Mouse (Mus musculus) gastrocnemius, adult 2 months (tissue): ENCODE results near the gene Cd5. TPM values are rescaled to one million over a fixed set of nuclear protein-coding genes. Genes with fewer than 3 reads are reported as not detected.

Experiments
- DNase-seq: peaks from one replicate; pipeline ENCODE4 v3.0.0; 2022
- H3K27ac ChIP-seq: fragments of 200-600 bp; 2 replicates; pipeline ENCODE4 v1.8.1; 2022; ENCODE audit warnings: mild to moderate bottlenecking
- H3K4me3 ChIP-seq: fragments of 200-600 bp; 2 replicates; pipeline ENCODE4 v1.8.1; 2022; ENCODE audit warnings: mild to moderate bottlenecking, moderate library complexity
- CTCF ChIP-seq: fragments of 200-600 bp; IDR thresholded peaks from 2 replicates; pipeline ENCODE4 v1.8.1; 2022; ENCODE audit warnings: antibody characterized with exemption, mild to moderate bottlenecking, moderate library complexity
- intact Hi-C: fragments of 180-260 bp; cut with DNase I; formaldehyde crosslinking; loops from one replicate; pipeline ENCODE4 v1.15.1; 2025
- long read RNA-seq, 2 experiments: library from polyadenylated mRNA; stranded (forward); transcript quantifications; one replicate each; pipeline ENCODE4 v2.0.0; 2021
- total RNA-seq, 2 experiments: library from RNA; stranded (reverse); gene quantifications; 2 replicates each; pipeline ENCODE4 v1.2.3; 2021

Cd5 gene
- not detected for total RNA-seq
- long read RNA-seq, experiment 1: 0 reads
- long read RNA-seq, experiment 2: 0 reads

DNA sequence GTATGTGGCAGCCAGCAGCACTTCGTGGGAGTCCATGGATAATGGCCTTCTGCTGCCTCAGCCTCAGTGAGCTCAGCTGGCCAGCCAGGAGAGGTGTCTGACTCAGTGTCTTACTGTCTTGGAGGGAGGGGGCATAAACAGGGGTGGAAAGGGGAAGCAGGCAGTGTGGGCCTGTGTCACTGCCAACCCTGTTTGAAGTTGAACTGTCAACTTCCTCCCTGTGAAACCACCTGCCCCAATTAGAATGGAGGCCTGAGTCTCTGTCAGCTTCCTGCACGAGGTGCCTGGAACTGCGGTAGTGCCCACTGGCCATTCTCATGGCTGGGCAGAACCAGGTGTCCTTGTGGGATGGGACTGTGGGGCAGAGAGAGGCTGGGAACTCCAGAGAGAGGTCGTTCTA, at the start of gene Cd5:
Gene Cd5 (minus strand): TSS at position 192 of the 400 bp plus-strand sequence.
- no peak within 1 kb of the TSS for H3K4me3 ChIP-seq

DNA sequence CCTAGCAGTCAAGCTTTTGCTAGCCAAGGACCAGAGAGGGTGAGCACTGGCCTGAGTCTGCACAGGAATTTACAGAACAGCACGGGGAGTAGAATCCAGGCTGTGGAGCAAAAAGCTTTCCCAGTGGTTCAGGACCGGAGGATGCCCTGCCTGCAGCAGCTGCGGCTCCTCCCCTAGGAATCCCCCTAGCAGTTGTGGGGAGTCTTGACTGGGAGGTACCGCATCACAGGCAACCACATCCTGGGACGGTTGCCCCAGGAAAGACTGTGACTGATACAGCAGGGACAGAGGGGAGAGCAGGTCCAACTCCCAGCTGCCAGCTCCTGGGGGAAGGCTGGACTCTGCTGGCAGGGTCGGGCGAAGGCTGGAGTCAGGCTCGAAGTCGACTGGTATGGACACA, 49.4 kb upstream of the Cd5 start:
- Histone ChIP-seq H3K27ac (peak overlapping the region; percentile 16; the same call in 1 of the 2 replicates), H3K4me3 (no peak overlapping the region)
- no peak for TF ChIP-seq CTCF
- intact Hi-C loops: loop anchor here (5.0 kb wide), 1 partner anchor 89 kb away; no protein-coding TSS in a partner anchor
- no peak for DNase-seq

More for the DNA sequence above, at the start of gene Cd5:
- intact Hi-C loops: no loop called here
- no peak for DNase-seq
- H3K27ac ChIP-seq: no peak within 1 kb of the TSS
- no peak for TF ChIP-seq CTCF

DNA sequence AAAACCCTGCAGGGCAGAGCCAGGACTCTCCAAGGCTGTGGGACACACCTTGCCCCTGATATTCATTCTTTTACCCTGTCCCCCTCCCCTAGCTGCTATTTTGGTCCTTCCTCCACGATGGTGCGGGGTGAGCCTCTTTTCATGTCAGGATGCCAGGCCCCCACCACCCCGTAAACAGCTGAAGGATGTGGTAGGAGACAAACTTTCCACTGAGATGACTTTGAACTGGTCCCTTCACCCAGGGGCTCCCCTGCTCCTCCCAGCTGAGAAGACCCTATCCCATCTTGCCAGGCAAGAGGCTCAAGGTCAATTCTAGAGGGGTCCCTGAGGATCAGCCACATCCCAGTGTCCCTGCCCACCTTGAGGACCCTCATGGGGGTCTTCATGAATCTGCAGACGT, 48.6 kb upstream of the Cd5 start:
- H3K4me3 ChIP-seq: no peak overlapping the region
- H3K27ac ChIP-seq: peak overlapping the region; percentile 84
- TF ChIP-seq CTCF: no peak
- intact Hi-C loops: loop anchor here (5.0 kb wide), 1 partner anchor 90 kb away; no protein-coding TSS in a partner anchor
- DNase-seq: no peak

DNA sequence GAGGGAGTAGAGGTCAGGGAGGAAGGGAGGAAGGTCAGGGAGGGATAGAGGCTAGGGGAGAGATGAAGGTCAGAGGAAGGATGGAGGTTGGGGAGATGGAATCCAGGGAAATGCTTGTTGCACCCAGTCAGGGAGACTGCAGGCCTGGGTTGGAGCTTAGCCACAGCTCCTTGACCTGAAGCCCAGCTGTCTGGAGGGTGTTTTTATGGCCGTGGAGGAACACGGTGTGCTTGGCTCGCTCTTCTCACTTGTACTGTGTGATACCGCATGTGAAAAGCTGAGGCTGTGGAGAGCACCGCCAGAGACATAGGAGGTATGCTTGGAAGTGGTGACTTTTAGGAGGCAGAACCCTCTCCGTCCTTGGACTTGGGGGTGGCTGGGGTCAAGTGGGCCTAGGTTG, 48.0 kb upstream of the Cd5 start:
- Histone ChIP-seq H3K4me3 (no peak overlapping the region), H3K27ac (peak overlapping the region; percentile 84)
- no peak for TF ChIP-seq CTCF
- DNase-seq: peak; percentile 89
- intact Hi-C loops: loop anchor here (5.0 kb wide), 1 partner anchor 91 kb away; no protein-coding TSS in a partner anchor

DNA sequence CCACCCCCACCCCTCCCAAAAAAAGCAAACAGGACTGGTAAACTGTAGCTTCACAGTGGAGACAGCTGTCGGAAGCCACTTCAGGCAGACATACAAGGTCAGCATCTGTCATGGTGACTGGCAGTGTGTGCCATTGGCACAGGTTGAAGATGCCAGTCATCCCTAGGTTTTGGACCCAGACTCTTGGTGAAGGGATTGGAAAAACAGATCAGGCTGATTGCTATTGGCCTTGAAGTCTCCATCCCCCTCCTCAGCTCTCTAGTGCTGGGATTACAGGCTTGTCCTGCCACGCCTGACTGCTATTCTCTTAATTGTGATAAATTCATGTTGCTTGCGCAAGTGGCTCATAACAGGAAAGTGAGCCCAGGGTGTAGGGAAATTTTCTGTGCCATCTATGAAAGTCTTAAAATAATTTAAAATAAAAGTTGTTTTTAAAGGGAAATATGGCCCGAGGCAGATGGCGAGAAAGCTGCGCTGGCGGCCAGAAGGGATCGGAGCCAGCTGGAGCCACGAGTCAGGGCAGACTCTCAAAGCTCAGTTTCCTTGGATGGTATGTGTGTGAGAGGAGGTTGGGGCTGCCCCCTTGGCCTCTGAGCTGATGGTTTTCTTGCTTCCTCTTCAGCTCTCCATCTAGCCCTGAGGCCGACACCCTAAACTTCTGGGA, 46.1 kb upstream of the Cd5 start:
- Histone ChIP-seq H3K27ac (peak overlapping the region; percentile 68), H3K4me3 (no peak overlapping the region)
- intact Hi-C loops: loop anchor here (5.0 kb wide), 1 partner anchor 92 kb away; no protein-coding TSS in a partner anchor
- peak; percentile 69 for DNase-seq
- TF ChIP-seq CTCF: no peak

DNA sequence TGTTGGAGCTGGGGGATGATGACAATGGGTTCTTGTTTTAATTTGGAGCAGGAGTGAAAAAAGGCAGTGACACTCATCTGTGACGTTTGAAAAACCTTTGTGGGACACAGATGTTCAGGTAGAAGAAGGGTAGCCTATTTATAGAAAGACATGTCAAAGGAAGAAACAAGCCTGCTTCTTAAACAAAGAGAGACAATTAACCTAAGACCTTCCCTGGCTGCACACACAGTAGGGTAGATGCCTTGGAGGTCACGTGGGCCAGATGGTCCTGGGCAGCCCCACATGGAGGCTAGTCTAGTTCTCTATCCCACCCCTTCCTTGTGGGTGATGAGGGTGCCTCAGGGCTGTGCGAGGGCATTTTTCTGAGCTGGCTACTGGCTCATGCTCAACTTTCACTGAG, 45.3 kb upstream of the Cd5 start:
- TF ChIP-seq CTCF: no peak
- intact Hi-C loops: no loop called here
- 0 out of 2 replicates have a peak overlapping the region, but pooled peaks have one; percentile 68 for H3K27ac ChIP-seq
- no peak overlapping the region for H3K4me3 ChIP-seq
- no peak for DNase-seq

DNA sequence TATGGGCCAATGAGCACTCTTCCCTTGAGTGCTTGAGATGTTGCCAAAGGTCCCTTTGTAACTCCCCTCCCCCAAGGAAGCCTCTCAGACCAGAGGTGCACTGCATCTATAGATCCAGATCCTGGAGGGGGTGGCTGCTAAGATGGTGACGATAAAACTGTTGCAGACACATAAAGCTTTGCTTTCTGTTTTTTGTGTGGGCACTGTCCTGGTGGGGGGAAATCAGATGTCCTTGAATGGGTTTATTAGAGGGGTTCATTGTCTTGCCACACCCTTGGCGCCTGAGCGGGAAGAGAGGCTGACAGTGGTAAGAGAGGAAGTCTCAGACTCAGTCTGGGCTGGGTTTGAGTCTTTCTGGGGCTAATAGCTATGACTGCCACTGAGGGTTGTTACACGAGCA, 44.4 kb upstream of the Cd5 start:
- Histone ChIP-seq H3K4me3 (no peak overlapping the region), H3K27ac (peak overlapping the region; percentile 82)
- no peak for TF ChIP-seq CTCF
- intact Hi-C loops: no loop called here
- DNase-seq: no peak

DNA sequence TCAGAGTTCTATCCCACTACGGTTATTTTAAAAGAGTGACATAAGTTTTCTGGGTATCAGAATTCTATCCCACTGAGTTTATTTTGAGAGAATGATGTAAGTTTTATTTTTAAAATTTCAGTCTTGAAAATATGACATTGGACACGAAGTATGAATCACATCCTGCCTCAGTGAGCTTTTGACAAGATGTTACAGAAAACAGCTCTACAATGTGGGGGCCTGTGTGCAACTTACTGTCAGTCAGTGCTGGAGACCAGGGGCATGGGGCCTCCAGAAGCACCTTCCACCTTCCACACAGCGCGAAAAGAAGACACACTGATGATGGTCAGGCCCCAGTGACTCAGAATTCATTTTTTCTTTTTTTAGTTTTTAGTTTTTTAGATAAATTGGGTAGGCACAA, 42.8 kb upstream of the Cd5 start:
- intact Hi-C loops: no loop called here
- Histone ChIP-seq H3K27ac (peak overlapping the region; percentile 82), H3K4me3 (no peak overlapping the region)
- no peak for TF ChIP-seq CTCF
- DNase-seq: no peak

DNA sequence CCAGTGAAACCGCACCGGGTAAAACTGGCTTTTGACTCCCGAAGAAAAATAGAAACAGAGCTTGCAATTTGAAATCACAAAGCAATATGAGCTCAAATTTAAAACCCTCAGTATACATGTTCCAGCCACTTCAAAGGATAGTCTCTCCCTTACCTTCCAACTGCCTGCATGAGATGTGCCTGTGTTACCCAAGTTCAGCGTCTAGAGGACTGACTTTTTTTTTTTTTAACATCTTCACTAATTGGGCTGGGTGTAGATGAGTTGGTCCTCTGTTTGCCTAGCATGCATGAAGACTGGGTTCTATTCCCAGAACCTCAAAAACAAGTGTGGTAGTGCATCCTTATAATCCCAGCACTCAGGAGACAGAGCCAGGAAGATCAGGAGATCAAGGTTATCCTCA, 38.1 kb upstream of the Cd5 start:
- no peak overlapping the region for H3K4me3 ChIP-seq
- DNase-seq: no peak
- H3K27ac ChIP-seq: no peak overlapping the region
- no peak for TF ChIP-seq CTCF
- intact Hi-C loops: no loop called here

DNA sequence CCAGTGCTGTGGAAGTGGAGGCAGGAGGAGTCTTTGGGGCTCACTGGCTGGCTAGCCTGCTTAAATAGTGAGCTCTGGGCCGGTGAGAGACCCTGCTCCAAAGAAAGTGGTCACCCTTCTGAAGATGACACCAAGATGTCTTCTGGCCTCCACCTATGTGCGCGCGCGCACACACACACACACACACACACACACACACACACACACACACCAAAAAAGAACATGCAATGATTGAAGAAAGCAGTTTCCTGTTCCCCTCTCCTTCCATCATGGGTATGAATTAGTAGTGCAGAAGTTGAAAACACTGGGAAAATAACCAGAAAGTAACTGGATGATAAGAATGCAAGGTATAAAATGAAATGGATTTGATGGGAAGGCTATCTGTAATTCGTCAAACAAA, 35.3 kb upstream of the Cd5 start:
- TF ChIP-seq CTCF: no peak

DNA sequence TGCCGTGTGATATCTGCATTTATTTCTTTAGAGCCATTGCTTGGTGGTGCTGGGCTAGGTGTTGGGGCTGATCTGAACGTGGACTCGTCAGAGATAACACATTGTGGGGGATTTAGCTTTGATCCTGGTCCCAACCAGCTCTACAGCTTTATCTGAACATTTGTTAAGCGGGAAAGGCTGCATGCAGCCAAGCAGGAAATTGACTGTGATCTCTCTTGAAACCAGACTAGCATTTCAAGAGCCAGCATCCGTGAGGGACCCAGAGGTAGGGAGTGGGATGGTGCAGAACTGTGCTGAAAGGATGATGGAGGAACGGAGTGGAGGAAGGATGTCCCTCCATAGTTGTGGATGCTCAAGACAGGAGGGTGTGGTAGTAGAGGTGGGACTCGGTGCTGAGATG, 34.6 kb upstream of the Cd5 start:
- DNase-seq: no peak
- TF ChIP-seq CTCF: no peak
- Histone ChIP-seq H3K4me3 (no peak overlapping the region), H3K27ac (no peak overlapping the region)
- intact Hi-C loops: no loop called here

More for the DNA sequence above, 35.3 kb upstream of the Cd5 start:
- intact Hi-C loops: no loop called here
- Histone ChIP-seq H3K4me3 (no peak overlapping the region), H3K27ac (no peak overlapping the region)
- DNase-seq: no peak

DNA sequence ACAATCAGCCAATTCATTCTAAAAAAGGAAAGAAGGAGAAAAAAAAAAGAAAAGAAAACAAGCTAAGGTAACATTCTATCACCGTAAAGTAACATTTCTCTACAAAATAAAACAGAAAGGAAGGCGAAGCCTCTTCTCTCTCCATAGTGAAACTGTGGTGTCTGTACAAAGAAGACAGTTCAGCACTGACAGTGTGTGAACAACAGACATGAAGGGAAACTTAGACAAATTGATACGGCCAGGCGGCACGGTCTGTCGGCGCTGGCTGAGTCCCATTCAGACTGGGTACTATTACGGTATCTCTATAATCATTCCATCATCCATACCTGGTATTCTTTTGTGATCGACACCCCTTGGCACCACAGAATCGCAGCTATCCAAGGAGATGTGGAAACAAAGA, 34.1 kb upstream of the Cd5 start:
- Histone ChIP-seq H3K4me3 (no peak overlapping the region), H3K27ac (no peak overlapping the region)
- no peak for TF ChIP-seq CTCF
- no peak for DNase-seq
- intact Hi-C loops: no loop called here

DNA sequence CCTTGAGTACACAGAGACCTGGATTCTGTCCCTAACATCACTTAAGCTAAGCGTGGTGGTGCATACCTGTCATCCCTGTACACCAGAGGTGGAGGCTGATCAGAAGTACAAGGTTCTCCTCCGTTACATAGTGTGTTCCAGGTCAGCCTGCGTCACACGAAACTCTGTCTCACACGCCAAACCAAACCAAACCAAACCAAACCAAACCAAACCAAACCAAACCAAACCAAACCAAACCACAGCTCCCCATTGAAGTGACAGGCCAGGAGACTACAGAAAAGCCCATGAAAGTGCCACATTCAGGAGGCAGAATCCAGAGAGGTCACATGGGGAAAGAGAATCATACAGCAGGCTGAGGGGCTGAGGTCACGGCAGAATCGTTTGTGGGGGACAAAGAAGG, 33.2 kb upstream of the Cd5 start:
- H3K27ac ChIP-seq: no peak overlapping the region
- no peak for TF ChIP-seq CTCF
- DNase-seq: no peak
- intact Hi-C loops: no loop called here
- H3K4me3 ChIP-seq: no peak overlapping the region

DNA sequence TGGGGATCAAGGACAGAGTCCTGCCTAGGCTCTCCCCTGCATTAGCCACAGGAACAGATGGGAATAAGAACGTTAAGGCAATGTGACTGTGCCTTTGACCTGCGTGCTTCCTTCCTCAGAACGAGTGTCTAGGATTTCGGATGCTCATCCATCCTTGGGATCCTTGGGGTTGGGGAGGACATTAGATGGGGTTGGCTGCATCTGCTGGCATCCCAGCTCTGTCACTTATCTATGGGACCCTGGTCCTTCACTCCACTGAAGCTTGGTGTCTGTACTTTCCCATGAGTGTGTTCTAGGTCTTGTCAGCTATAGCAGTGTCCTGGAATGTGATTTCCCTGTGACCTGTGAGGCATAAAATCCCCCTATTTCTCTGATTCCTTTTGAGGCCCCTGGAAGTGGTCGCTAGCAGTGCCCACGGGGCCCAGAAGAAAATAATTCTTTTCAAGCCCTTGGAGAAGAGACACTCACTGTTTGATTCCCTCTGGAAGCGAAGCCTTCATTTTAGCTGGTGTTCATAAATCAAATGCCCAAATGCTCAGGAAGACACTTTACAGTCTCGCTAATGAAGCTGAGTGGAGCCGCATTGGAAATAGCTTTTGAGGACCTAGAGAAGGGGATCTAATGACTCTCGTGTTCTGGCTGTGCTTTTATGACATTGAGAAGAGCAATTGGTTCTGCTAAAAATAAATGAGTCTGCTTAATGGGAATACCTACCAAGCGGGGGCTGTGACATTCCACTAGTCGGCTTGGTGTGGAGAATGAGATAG, 30.8 kb upstream of the Cd5 start:
- Histone ChIP-seq H3K27ac (peak overlapping the region; percentile 63), H3K4me3 (0 out of 2 replicates have a peak overlapping the region, but pooled peaks have one; percentile 13)
- TF ChIP-seq CTCF: no peak
- intact Hi-C loops: no loop called here
- DNase-seq: no peak
